Mouse (Mus musculus): Measurements from ENCODE around the gene Cavin1. TPM values are rescaled to one million over a fixed set of nuclear protein-coding genes. Genes with fewer than 3 reads are reported as not detected.

Gene Cavin1
- polyA plus RNA-seq, 1 experiment from 2014 or later, result 11.4 TPM

GRCm38 (mm10) chr11:100920887-100921624, 49.6 kb downstream of the Cavin1 start:
- 86% methylated on average over 4 of the region's 4 CpGs for WGBS
- no peak for DNase-seq (ENCODE audit: low spot score)

DNA sequence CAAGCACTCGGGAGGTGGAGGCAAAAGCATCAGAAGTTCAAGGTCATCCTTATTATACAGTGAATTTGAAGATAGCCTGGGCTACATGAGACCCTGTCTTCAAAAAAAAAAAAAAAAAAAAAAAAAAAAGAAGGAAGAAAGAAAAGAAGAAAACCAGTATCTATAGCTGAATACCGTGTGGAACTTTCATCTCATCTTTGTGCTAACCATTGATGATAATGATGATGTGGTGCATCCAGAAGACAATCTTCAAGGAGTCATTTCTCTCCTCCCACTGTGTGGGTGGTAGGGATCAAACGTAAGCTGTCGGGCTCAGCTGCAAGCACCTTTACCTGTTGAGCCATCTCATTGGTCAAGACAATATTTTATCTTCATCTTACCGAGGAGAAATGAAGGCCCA, 52.7 kb downstream of the Cavin1 start:
- Histone ChIP-seq H3K36me3 (ENCODE audit: control insufficient read depth, insufficient read depth, low read length) (no peaks in the 10 kb centered on the region), H3K4me1 (ENCODE audit: control insufficient read depth, insufficient read depth, low read length) (no peaks in the 10 kb centered on the region), H3K4me2 (ENCODE audit: low read depth) (no peak overlapping the region), H3K4me3 (ENCODE audit: low read depth, low read length) (no peak overlapping the region), H3K27me3 (ENCODE audit: control insufficient read depth, insufficient read depth, low read length) (no peaks in the 10 kb centered on the region), H3K27ac (ENCODE audit: low read depth, low read length) (no peak overlapping the region), H3K9ac (ENCODE audit: low read length) (no peak overlapping the region), H3K9me3 (ENCODE audit: control insufficient read depth, low read length) (no peaks in the 10 kb centered on the region)
- DNase-seq (ENCODE audit: low spot score) (no peak), ATAC-seq (ENCODE audit: insufficient read depth, low FRiP score, low TSS enrichment) (no peak)
- 90% methylated on average over 5 of the region's 5 CpGs for WGBS

More at GRCm38 (mm10) chr11:100920887-100921624, 49.6 kb downstream of the Cavin1 start:
- no peak for ATAC-seq (ENCODE audit: insufficient read depth, low FRiP score, low TSS enrichment)
- no peak overlapping the region for H3K9ac ChIP-seq (ENCODE audit: low read length)
- H3K27me3 ChIP-seq (ENCODE audit: control insufficient read depth, insufficient read depth, low read length), result no peaks in the 10 kb centered on the region
- H3K9me3 ChIP-seq (ENCODE audit: control insufficient read depth, low read length), result no peaks in the 10 kb centered on the region
- no peak overlapping the region for H3K4me3 ChIP-seq (ENCODE audit: low read depth, low read length)
- no peaks in the 10 kb centered on the region for H3K36me3 ChIP-seq (ENCODE audit: control insufficient read depth, insufficient read depth, low read length)
- H3K4me2 ChIP-seq (ENCODE audit: low read depth), result no peak overlapping the region
- H3K4me1 ChIP-seq (ENCODE audit: control insufficient read depth, insufficient read depth, low read length), result no peaks in the 10 kb centered on the region
- no peak overlapping the region for H3K27ac ChIP-seq (ENCODE audit: low read depth, low read length)

DNA sequence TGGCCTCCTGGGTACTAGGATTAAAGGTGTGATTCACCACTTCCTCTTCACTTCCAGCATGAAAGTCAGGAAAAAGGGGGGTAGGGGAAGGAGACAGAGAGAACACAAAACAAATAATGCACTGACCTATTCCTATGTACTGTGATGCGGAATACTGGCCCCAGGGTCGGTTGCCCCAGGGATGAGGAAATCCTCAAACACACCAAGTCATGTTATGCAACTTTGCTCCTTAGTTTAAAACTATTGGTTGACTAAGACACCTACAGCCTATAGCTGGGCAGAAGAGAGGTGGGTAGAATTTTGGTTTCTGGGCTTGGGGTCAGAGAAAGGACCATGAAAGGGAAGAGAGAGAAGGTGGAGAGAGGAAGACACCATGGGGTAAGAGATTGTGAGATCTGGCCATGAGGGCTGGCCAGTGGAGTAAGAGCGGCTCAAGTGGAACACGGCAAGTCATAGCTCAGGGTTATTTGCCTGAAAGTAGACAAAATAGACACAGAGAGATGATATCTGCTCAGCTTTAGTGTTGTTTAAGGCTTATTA, 54.2 kb downstream of the Cavin1 start:
- Histone ChIP-seq H3K9me3 (ENCODE audit: control insufficient read depth, low read length) (no peaks in the 10 kb centered on the region), H3K4me1 (ENCODE audit: control insufficient read depth, insufficient read depth, low read length) (no peaks in the 10 kb centered on the region), H3K9ac (ENCODE audit: low read length) (no peak overlapping the region), H3K4me3 (ENCODE audit: low read depth, low read length) (no peak overlapping the region), H3K36me3 (ENCODE audit: control insufficient read depth, insufficient read depth, low read length) (no peaks in the 10 kb centered on the region), H3K4me2 (ENCODE audit: low read depth) (no peak overlapping the region), H3K27me3 (ENCODE audit: control insufficient read depth, insufficient read depth, low read length) (no peaks in the 10 kb centered on the region), H3K27ac (ENCODE audit: low read depth, low read length) (no peak overlapping the region)
- DNase-seq (ENCODE audit: low spot score) (no peak), ATAC-seq (ENCODE audit: insufficient read depth, low FRiP score, low TSS enrichment) (no peak)
- WGBS, result 89% methylated on average over 4 of the region's 4 CpGs

- WGBS, result 96% methylated on average over 3 of the region's 3 CpGs
- H3K27me3 ChIP-seq (ENCODE audit: control insufficient read depth, insufficient read depth, low read length), result no peaks in the 10 kb centered on the region
- H3K9ac ChIP-seq (ENCODE audit: low read length), result no peak overlapping the region
- no peak overlapping the region for H3K4me3 ChIP-seq (ENCODE audit: low read depth, low read length)
- H3K27ac ChIP-seq (ENCODE audit: low read depth, low read length), result no peak overlapping the region
- DNase-seq (ENCODE audit: low spot score) (no peak), ATAC-seq (ENCODE audit: insufficient read depth, low FRiP score, low TSS enrichment) (no peak)
- H3K4me1 ChIP-seq (ENCODE audit: control insufficient read depth, insufficient read depth, low read length), result no peaks in the 10 kb centered on the region
- no peaks in the 10 kb centered on the region for H3K9me3 ChIP-seq (ENCODE audit: control insufficient read depth, low read length)
- H3K36me3 ChIP-seq (ENCODE audit: control insufficient read depth, insufficient read depth, low read length), result no peaks in the 10 kb centered on the region
- no peak overlapping the region for H3K4me2 ChIP-seq (ENCODE audit: low read depth)
Measured at GRCm38 (mm10) chr11:100915063-100915462, 55.6 kb downstream of the Cavin1 start.

GRCm38 (mm10) chr11:100914415-100914814, 56.3 kb downstream of the Cavin1 start:
- H3K27me3 ChIP-seq (ENCODE audit: control insufficient read depth, insufficient read depth, low read length), result no peaks in the 10 kb centered on the region
- ATAC-seq (ENCODE audit: insufficient read depth, low FRiP score, low TSS enrichment) (no peak), DNase-seq (ENCODE audit: low spot score) (no peak)
- H3K4me2 ChIP-seq (ENCODE audit: low read depth), result no peak overlapping the region
- no peak overlapping the region for H3K9ac ChIP-seq (ENCODE audit: low read length)
- H3K9me3 ChIP-seq (ENCODE audit: control insufficient read depth, low read length), result no peaks in the 10 kb centered on the region
- no peaks in the 10 kb centered on the region for H3K36me3 ChIP-seq (ENCODE audit: control insufficient read depth, insufficient read depth, low read length)
- no peaks in the 10 kb centered on the region for H3K4me1 ChIP-seq (ENCODE audit: control insufficient read depth, insufficient read depth, low read length)
- 87% methylated on average over 5 of the region's 5 CpGs for WGBS
- H3K4me3 ChIP-seq (ENCODE audit: low read depth, low read length), result no peak overlapping the region
- H3K27ac ChIP-seq (ENCODE audit: low read depth, low read length), result no peak overlapping the region

DNA sequence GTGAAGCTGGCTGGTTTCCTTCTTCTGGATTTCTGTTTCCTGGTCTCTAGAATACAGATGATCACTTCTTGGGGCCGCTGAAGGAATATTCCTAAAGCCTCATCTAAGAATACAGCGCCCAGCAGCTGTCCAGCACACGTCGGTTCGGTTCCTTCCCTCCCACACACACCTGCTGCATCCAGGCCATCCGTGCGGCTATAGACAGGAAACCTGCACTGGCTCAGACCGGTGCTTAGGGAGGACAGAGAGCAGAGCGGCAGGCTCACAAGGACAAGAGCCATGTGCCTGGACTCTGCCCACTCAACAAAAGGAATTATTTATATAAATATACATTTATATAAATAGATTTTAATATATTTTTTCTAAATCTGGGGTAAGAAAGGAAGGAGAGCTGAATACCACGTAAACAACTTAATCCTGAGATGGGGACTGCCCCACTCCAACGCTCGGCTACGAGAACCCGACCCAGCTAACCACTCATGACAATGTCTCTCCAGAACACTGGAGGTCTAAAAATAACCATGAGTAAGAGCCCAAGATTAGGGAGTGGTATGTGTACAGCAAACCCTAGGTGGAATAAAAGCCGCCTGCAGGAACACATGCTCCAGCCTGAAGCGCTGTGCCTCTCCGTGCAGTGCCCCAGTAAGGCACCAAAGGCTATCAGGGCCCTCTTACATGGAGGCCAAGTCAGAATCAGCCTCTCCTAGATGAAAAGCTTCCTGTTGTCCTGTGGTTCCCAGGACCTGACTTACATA, 58.1 kb downstream of the Cavin1 start:
- no peak for ATAC-seq (ENCODE audit: insufficient read depth, low FRiP score, low TSS enrichment)
- Histone ChIP-seq H3K4me2 (ENCODE audit: low read depth) (no peak overlapping the region), H3K36me3 (ENCODE audit: control insufficient read depth, insufficient read depth, low read length) (no peaks in the 10 kb centered on the region), H3K9me3 (ENCODE audit: control insufficient read depth, low read length) (no peaks in the 10 kb centered on the region), H3K4me1 (ENCODE audit: control insufficient read depth, insufficient read depth, low read length) (no peaks in the 10 kb centered on the region), H3K27ac (ENCODE audit: low read depth, low read length) (no peak overlapping the region), H3K27me3 (ENCODE audit: control insufficient read depth, insufficient read depth, low read length) (no peaks in the 10 kb centered on the region), H3K4me3 (ENCODE audit: low read depth, low read length) (no peak overlapping the region), H3K9ac (ENCODE audit: low read length) (no peak overlapping the region)
- no peak for DNase-seq (ENCODE audit: low spot score)
- 93% methylated on average over 17 of the region's 17 CpGs for WGBS

- no peak overlapping the region for H3K27ac ChIP-seq (ENCODE audit: low read depth, low read length)
- no peaks in the 10 kb centered on the region for H3K9me3 ChIP-seq (ENCODE audit: control insufficient read depth, low read length)
- H3K27me3 ChIP-seq (ENCODE audit: control insufficient read depth, insufficient read depth, low read length), result no peaks in the 10 kb centered on the region
- H3K4me1 ChIP-seq (ENCODE audit: control insufficient read depth, insufficient read depth, low read length), result no peaks in the 10 kb centered on the region
- H3K4me2 ChIP-seq (ENCODE audit: low read depth), result no peak overlapping the region
- no peak for ATAC-seq (ENCODE audit: insufficient read depth, low FRiP score, low TSS enrichment)
- H3K4me3 ChIP-seq (ENCODE audit: low read depth, low read length), result no peak overlapping the region
- H3K36me3 ChIP-seq (ENCODE audit: control insufficient read depth, insufficient read depth, low read length), result peaks cover 2% of the 10 kb centered on the region
- no peak for DNase-seq (ENCODE audit: low spot score)
- H3K9ac ChIP-seq (ENCODE audit: low read length), result no peak overlapping the region
- 81% methylated on average over 9 of the region's 9 CpGs for WGBS
Measured at GRCm38 (mm10) chr11:100908567-100908966, 62.1 kb downstream of the Cavin1 start.

GRCm38 (mm10) chr11:100908112-100908511, 62.6 kb downstream of the Cavin1 start:
- Histone ChIP-seq H3K4me3 (ENCODE audit: low read depth, low read length) (no peak overlapping the region), H3K36me3 (ENCODE audit: control insufficient read depth, insufficient read depth, low read length) (peaks cover 4% of the 10 kb centered on the region), H3K9ac (ENCODE audit: low read length) (no peak overlapping the region), H3K9me3 (ENCODE audit: control insufficient read depth, low read length) (no peaks in the 10 kb centered on the region), H3K27me3 (ENCODE audit: control insufficient read depth, insufficient read depth, low read length) (no peaks in the 10 kb centered on the region), H3K27ac (ENCODE audit: low read depth, low read length) (no peak overlapping the region), H3K4me2 (ENCODE audit: low read depth) (no peak overlapping the region), H3K4me1 (ENCODE audit: control insufficient read depth, insufficient read depth, low read length) (no peaks in the 10 kb centered on the region)
- no peak for ATAC-seq (ENCODE audit: insufficient read depth, low FRiP score, low TSS enrichment)
- 70% methylated on average over 2 of the region's 2 CpGs for WGBS
- DNase-seq (ENCODE audit: low spot score), result no peak

Data from neural tube, embryonic 11.5 days (tissue).